Mouse (Mus musculus) forebrain, embryonic 13.5 days (tissue): ENCODE results near the gene Kif15. TPM values are rescaled to one million over a fixed set of nuclear protein-coding genes. Genes with fewer than 3 reads are reported as not detected.
A peak's percentile ranks its signal among the peaks of the same experiment; 100 is the strongest.

Source experiments
- ATAC-seq: fragments of 200-750 bp; cut with Nextera tagmentation; 2 replicates; pipeline ENCODE4 v1.8.0; 2017
- H3K27ac ChIP-seq: fragments of 300-500 bp; sonication (generic); 2 replicates; pipeline ENCODE4 v1.5.1; 2015; ENCODE audit warnings: inconsistent platforms, mild to moderate bottlenecking, moderate library complexity
- H3K27me3 ChIP-seq: fragments of 300-500 bp; sonication (generic); 2 replicates; pipeline ENCODE4 v1.6.1; 2015; ENCODE audit warnings: mild to moderate bottlenecking, inconsistent platforms
- H3K36me3 ChIP-seq: fragments of 300-500 bp; sonication (generic); 2 replicates; pipeline ENCODE4 v1.6.1; 2015; ENCODE audit warnings: mild to moderate bottlenecking, inconsistent platforms; ENCODE audit not compliant: poor library complexity, severe bottlenecking
- H3K4me1 ChIP-seq: fragments of 300-500 bp; sonication (generic); 2 replicates; pipeline ENCODE4 v1.6.1; 2015; ENCODE audit warnings: inconsistent platforms
- H3K4me2 ChIP-seq: fragments of 300-500 bp; sonication (generic); 2 replicates; pipeline ENCODE4 v1.6.1; 2015; ENCODE audit warnings: inconsistent platforms, mild to moderate bottlenecking, moderate library complexity
- H3K4me3 ChIP-seq: fragments of 300-500 bp; sonication (generic); 2 replicates; pipeline ENCODE4 v1.5.1; 2015; ENCODE audit warnings: mild to moderate bottlenecking, inconsistent platforms
- H3K9ac ChIP-seq: fragments of 300-500 bp; sonication (generic); 2 replicates; pipeline ENCODE4 v1.6.1; 2015; ENCODE audit warnings: mild to moderate bottlenecking, inconsistent platforms
- H3K9me3 ChIP-seq: fragments of 300-500 bp; sonication (generic); replicated peaks from 2 replicates; pipeline ENCODE4 v1.6.1; 2016; ENCODE audit warnings: inconsistent platforms
- WGBS: fragments of 180-500 bp; shearing (Covaris S2); methylation state at CpG from one replicate; pipeline ENCODE4 v1.1.7; 2015; 5-methylcytosine and 5-hydroxymethylcytosine counted together
- polyA plus RNA-seq: library from polyadenylated mRNA; unstranded; fragments of >200 nt; fragmentation: Nextera tagmentation; extraction: Ambion mirVana; gene quantifications from 2 replicates; pipeline ENCODE4 v1.2.1, GENCODE M21; 2015

Kif15 gene
- polyA plus RNA-seq: 70.5 and 73.0 TPM in 2 replicates

DNA sequence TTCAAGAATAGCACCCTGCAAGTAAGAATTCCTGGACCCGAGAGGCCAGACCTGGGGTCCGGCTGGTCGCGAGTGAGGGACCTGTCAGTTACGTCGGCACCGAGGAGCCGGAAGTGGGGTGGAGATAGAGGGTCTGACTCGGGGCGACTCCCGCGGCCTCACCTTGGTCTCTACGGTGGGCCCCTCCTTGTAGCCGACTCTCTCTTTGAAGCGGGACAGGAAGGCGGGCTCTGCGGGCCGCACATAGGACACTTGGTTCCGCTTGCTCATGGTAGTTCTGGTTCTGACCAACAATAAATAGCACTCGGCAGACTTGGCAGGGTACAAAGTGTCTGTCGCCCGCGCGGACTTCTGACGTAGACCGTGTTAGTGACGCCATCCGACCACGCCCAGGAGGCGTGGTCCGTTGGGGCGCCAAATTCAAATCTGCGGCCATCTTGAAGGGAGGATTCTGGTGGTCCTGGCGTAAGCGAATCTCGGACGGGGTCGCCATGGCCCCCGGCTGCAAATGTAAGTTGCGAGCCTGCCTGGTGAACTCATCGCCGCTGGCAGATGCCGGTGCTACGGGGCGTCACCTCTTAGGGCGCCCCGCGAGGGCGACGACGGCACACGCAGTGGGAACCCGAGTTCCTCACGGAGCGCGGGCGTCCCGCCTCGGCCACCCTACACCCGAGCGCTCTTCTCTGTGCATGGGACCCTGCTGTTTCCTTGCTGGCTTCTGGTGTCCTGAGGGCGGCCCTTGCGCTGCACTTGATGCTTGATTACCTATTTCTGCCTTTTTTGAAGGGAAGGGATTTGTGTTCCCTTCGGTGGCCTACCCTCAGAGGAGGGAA is at the start of gene Kif15, which contains the start of gene 1110059G10Rik:
TSS of gene Kif15 (plus strand) at position 404 of the 833 bp plus-strand sequence.
TSS of gene 1110059G10Rik (minus strand) at position 358 of the 833 bp plus-strand sequence.
- H3K9me3 ChIP-seq: no peaks in the 10 kb centered on the region
- peak within 1 kb of the TSS; percentile 69 for H3K27ac ChIP-seq
- ATAC-seq: peak; percentile 98
- peak within 1 kb of the TSS; percentile 81 for H3K4me3 ChIP-seq
- H3K4me2 ChIP-seq: peak within 1 kb of the TSS; percentile 81
- H3K4me1 ChIP-seq: peaks cover 29% of the 10 kb centered on the region
- WGBS: under 1% methylated on average over 64 of the region's 64 CpGs
- peaks cover 11% of the 10 kb centered on the region; the same call in 1 of the 2 replicates for H3K36me3 ChIP-seq
- H3K27me3 ChIP-seq: no peaks in the 10 kb centered on the region
- peak within 1 kb of the TSS; percentile 72 for H3K9ac ChIP-seq

DNA sequence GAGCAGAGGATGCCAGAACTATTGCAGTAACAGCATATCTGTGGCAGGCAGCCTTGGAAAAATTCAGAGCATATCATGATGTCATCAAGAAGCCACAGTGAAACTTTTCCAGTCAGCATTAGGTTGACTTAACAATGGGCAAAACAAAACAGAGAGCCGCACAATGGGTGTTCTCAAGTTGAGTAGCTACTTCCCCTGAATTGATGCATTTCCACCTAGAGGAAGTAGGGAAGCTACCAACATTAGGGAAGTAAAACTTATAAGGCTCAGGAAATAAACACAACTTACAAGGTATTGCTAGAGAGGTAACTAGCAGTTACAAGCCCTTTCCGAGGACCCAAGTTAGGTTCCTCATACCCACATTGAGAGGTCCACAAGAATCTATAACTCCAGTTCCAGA is 49.8 kb upstream of the Kif15 start:
- Histone ChIP-seq H3K9ac (no peak overlapping the region), H3K9me3 (0 out of 2 replicates have a peak, but pooled peaks cover under 1% of the 10 kb centered on the region), H3K36me3 (peaks cover 5% of the 10 kb centered on the region; the same call in 1 of the 2 replicates), H3K4me1 (peaks cover 14% of the 10 kb centered on the region; the same call in 1 of the 2 replicates), H3K27me3 (no peaks in the 10 kb centered on the region), H3K4me3 (no peak overlapping the region), H3K4me2 (no peak overlapping the region), H3K27ac (no peak overlapping the region)
- ATAC-seq: no peak
- WGBS: 96% methylated on average over 2 of the region's 2 CpGs

DNA sequence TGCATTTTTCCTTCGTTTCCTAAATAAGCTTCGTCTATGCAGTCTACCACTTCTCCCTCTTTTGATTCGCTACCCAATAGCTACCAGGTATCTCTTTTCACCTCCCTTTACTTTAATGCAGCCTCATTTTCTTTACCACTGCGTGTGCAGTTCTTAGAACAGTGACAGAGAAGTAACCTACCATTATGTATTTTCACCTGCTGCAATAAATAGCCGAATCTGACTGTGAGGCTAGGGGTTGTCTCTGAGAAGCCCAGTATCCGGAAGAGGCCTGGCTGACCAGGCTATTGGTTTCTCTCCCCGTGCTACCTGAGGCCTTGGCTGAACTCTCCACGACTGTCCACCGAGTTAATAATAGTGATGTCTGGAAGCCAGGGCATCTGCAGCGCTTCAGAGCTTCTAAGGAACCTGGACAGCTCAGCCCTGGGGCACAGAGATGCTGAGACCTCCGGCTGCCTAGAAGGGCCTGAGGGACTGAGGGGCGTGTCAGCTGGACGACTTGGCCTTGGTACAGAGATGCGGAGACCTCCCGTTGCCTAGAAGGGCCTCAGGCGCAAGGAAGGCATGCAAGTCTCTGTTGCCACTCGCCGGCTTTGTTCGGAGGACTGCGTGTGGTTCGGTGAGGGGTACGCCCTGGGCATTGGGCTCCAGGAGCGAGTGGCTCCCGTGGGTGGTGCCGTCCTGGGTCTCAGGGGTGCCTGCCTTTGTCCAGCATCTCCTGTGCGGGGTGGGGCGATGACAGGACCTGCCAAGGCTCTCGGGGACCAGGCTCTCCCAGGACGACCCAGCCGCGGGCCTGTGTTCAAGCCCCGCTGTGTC is 47.9 kb upstream of the Kif15 start:
- peaks cover 14% of the 10 kb centered on the region; the same call in 1 of the 2 replicates for H3K4me1 ChIP-seq
- H3K4me2 ChIP-seq: peak overlapping the region; percentile 69
- WGBS: 12% methylated on average over 32 of the region's 32 CpGs
- H3K27me3 ChIP-seq: no peaks in the 10 kb centered on the region
- ATAC-seq: peak; percentile 98
- peaks cover 17% of the 10 kb centered on the region for H3K36me3 ChIP-seq
- no peaks in the 10 kb centered on the region for H3K9me3 ChIP-seq
- H3K4me3 ChIP-seq: peak overlapping the region; percentile 51
- H3K27ac ChIP-seq: 0 out of 2 replicates have a peak overlapping the region, but pooled peaks have one; percentile 48
- peak overlapping the region; percentile 75 for H3K9ac ChIP-seq

DNA sequence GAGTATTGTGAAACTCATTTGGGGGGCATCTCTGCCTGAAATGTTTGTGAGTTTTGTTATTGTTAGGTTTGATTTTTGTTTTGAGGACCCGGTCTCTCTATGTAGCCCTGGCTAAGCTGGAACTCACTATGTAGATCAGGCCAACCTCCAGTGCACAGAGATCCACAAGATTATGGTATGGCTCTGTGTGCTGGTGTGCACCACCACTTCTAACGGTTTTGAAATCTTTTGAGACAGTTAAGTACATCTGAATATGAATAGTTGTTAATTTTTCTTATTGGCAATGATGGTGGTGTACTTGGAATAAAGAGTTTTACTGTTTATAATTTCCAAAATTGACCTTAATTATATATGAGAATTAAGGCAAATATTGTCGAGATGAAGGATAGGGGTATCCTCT is 28.4 kb upstream of the Kif15 start:
- Histone ChIP-seq H3K4me1 (peaks cover 6% of the 10 kb centered on the region), H3K27ac (no peak overlapping the region), H3K27me3 (0 out of 2 replicates have a peak, but pooled peaks cover 2% of the 10 kb centered on the region), H3K9ac (peak overlapping the region; percentile 97; the same call in 1 of the 2 replicates), H3K36me3 (peaks cover 27% of the 10 kb centered on the region), H3K4me3 (peak overlapping the region; percentile 87), H3K4me2 (peak overlapping the region; percentile 63), H3K9me3 (no peaks in the 10 kb centered on the region)
- 19% methylated on average over 3 of the region's 3 CpGs for WGBS
- peak; percentile 57 for ATAC-seq

DNA sequence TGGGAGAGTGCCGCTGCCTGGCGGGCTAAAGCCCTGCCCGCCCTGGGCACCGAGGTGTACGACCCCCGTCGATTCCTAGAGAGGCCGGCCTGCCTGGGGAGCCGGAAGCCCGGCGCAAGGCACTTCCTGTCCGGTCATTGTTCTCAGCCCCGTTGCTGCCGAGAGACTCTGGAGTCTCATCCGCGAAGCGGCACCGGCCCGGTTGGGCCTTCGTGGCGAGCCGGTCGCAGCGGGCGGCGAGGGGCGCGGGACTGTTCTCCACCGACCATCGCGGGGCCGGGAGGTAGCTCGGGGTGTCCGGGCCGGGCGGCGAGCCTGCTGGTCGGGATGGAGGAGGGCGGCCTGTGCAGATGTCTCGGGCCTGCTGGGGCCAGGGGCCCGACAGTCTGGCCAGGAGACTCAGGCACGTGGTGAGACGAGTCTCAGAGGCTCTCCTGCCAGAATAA is 27.9 kb upstream of the Kif15 start, which contains the start of gene Zfp105:
TSS of gene Zfp105 (plus strand) at position 137 of the 446 bp plus-strand sequence.
- H3K9ac ChIP-seq: peak within 1 kb of the TSS; percentile 97
- peak within 1 kb of the TSS; percentile 87 for H3K4me3 ChIP-seq
- peaks cover 32% of the 10 kb centered on the region for H3K36me3 ChIP-seq
- peak; percentile 99 for ATAC-seq
- WGBS: under 1% methylated on average over 42 of the region's 43 CpGs
- H3K4me2 ChIP-seq: peak within 1 kb of the TSS; percentile 63
- 0 out of 2 replicates have a peak, but pooled peaks cover 2% of the 10 kb centered on the region for H3K27me3 ChIP-seq
- H3K4me1 ChIP-seq: peaks cover 6% of the 10 kb centered on the region
- no peaks in the 10 kb centered on the region for H3K9me3 ChIP-seq
- peak within 1 kb of the TSS; percentile 74 for H3K27ac ChIP-seq

DNA sequence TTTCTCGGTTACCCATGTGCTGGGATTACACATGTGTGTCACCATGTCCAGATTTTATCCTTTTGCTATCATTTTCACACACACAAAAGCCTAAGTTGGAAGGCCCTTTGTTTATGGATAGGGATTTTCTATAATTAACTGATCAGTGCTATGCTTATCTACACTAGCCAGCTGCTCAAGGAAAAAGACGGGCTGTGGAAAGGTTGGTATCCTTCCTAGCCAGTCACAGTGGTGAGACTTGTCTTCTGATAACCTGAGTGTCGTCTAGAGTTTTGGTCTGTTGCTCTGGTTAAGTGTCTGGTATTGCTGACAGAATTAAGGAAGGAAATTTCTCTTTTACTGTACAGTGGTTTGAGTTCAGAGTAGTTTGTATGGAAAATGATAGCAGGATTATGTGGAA is 21.9 kb upstream of the Kif15 start:
- 95% methylated on average over 3 of the region's 3 CpGs for whole genome bisulfite sequencing
- peaks cover under 1% of the 10 kb centered on the region for H3K4me1 ChIP-seq
- ATAC-seq: no peak
- no peak overlapping the region for H3K4me3 ChIP-seq
- H3K9ac ChIP-seq: no peak overlapping the region
- peaks cover 80% of the 10 kb centered on the region for H3K36me3 ChIP-seq
- H3K4me2 ChIP-seq: no peak overlapping the region
- H3K27me3 ChIP-seq: no peaks in the 10 kb centered on the region
- no peaks in the 10 kb centered on the region for H3K9me3 ChIP-seq
- H3K27ac ChIP-seq: no peak overlapping the region

DNA sequence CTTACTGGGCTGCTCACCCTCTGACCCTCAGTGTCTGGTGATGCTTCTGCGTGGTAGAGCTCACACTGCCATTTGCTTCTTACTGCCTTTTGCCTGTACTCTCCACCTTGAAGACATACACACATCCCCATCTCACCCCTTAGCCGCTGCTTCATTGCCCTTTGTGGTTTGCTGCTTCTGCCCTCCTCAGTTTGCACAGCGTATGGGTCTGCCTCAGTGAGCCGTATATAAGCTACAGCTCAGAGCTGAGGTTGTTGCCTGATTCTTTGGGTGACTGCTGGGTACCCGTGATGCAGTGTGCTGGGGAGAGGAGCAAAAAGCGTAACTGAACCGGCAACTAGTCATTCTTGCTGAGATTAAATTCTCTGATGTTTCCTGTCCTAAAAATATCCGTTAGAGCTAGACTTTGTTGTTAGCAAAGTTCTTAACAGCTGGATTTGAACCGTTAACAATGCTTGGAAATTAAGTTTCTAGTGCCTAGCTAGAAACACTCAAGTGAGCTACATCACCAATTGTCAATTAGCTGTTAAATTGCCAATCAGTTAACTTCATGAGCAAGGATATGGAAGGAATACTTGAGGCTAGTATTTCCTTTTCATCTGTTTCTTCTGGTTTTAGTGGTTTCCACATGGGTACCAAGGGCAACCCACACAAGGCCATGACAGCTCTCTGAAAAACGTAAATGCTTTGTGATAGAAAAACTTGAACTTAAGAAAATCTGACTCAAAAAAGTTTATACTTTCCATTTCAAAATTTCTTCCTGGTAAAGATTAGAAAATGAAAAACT is 47.8 kb downstream of the Kif15 start:
- WGBS: 94% methylated on average over 10 of the region's 10 CpGs
- ATAC-seq: no peak
- no peaks in the 10 kb centered on the region for H3K9me3 ChIP-seq
- H3K27ac ChIP-seq: no peak overlapping the region
- no peak overlapping the region for H3K4me2 ChIP-seq
- no peak overlapping the region for H3K9ac ChIP-seq
- H3K4me3 ChIP-seq: no peak overlapping the region
- H3K4me1 ChIP-seq: no peaks in the 10 kb centered on the region
- peaks cover 77% of the 10 kb centered on the region for H3K36me3 ChIP-seq
- H3K27me3 ChIP-seq: no peaks in the 10 kb centered on the region

DNA sequence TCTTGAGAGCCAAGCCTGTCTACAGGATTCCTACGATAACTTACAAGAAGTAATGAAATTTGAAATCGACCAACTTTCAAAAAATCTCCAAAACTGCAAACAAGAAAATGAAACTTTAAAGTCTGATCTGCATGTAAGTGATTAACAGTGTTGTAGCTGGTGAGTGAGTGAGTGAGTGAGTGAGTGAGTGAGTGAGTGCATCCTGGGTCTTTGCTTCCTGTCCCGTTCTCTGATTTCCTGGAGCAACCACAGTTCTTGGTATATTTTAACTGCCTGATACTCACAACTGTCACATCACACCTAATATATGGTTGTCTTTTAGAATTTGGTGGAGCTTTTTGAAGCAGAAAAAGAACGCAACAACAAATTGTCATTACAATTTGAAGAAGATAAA is 48.3 kb downstream of the Kif15 start:
- no peak overlapping the region for H3K4me3 ChIP-seq
- no peak overlapping the region for H3K4me2 ChIP-seq
- peaks cover 79% of the 10 kb centered on the region for H3K36me3 ChIP-seq
- no peak overlapping the region for H3K9ac ChIP-seq
- no peak for ATAC-seq
- no peaks in the 10 kb centered on the region for H3K9me3 ChIP-seq
- H3K27me3 ChIP-seq: no peaks in the 10 kb centered on the region
- 95% methylated on average over 4 of the region's 4 CpGs for WGBS
- H3K27ac ChIP-seq: no peak overlapping the region
- no peaks in the 10 kb centered on the region for H3K4me1 ChIP-seq

DNA sequence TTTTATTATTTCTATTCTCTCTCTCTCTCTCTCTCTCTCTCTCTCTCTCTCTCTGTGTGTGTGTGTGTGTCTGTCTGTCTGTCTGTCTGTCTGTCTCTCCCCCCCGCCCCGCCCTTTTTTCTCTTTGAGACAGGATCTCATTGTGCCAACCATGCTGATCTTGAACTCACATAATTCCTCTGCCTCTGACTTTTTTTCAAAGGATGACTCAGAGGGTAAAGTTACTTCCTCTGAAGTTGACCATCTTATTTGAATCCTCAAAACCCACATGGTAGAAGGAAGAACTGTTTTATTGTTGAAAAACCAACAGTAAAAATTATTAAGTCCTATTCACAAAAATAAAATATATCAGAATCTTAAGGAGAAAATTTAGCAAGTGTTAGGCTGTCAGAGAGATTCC is 53.9 kb downstream of the Kif15 start:
- no peak overlapping the region for H3K4me3 ChIP-seq
- no peaks in the 10 kb centered on the region for H3K9me3 ChIP-seq
- peaks cover 86% of the 10 kb centered on the region for H3K36me3 ChIP-seq
- no peak overlapping the region for H3K4me2 ChIP-seq
- no peak for ATAC-seq
- 100% methylated on average over 2 of the region's 2 CpGs for WGBS
- H3K4me1 ChIP-seq: no peaks in the 10 kb centered on the region
- no peaks in the 10 kb centered on the region for H3K27me3 ChIP-seq
- H3K9ac ChIP-seq: no peak overlapping the region
- no peak overlapping the region for H3K27ac ChIP-seq

DNA sequence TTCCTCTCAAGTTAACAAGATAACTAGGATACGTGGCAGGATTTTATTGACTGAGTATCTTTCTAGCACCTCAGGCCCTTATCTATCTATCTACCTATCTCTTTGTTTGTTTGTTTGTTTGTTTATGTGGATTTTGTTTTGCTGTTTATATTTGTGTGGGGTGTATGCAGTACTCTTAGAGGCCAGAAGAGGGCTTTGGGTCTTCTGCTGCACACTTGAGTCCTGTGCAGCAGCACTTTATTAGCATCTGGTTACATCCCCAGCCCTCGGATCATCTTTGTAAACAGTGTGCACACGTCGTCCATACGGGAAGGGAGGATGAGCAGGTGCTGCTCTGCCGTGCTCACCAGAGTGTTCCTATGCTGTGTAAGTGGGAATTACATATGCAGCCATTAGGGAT is 55.2 kb downstream of the Kif15 start:
- Histone ChIP-seq H3K27ac (no peak overlapping the region), H3K36me3 (peaks cover 87% of the 10 kb centered on the region), H3K9ac (no peak overlapping the region), H3K4me1 (no peaks in the 10 kb centered on the region), H3K9me3 (no peaks in the 10 kb centered on the region), H3K4me3 (no peak overlapping the region), H3K4me2 (no peak overlapping the region), H3K27me3 (no peaks in the 10 kb centered on the region)
- no peak for ATAC-seq
- WGBS: 88% methylated on average over 6 of the region's 6 CpGs

DNA sequence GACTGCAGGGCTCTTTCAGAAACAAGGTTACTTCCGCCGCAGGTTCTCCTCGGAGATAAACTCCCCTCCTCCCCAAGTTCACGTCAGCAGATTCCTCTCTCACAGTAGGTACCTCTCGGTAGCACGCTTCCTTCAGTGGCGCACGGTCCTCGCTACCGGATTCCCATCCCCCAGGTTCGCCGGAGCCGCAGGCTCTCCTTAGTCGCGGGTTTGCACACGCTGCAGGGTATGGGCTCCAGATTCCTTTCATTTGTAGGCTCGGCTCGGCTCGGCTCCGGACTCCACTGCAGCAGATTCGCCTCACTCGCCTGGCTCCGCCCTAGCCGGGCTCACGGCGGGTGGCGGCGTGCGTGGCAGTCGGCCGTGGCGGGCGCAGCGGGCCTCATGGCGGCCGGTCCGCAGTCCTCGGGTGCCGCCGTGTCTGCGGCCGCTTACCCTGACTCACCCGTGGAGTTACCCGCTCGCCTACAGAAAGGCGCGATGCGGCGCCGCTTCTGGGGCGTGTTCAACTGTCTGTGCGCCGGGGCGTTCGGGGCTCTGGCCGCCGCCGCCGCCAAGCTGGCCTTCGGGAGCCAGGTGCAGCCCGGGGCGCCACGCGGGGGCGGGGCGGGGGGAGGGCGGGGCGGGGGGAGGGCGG is 70.3 kb downstream of the Kif15 start, which contains the start of gene Tmem42:
TSS of gene Tmem42 (plus strand) at position 332 of the 637 bp plus-strand sequence.
- Histone ChIP-seq H3K36me3 (peaks cover 19% of the 10 kb centered on the region), H3K27me3 (no peaks in the 10 kb centered on the region), H3K4me3 (peak within 1 kb of the TSS; percentile 54), H3K9ac (peak within 1 kb of the TSS; percentile 82), H3K27ac (peak within 1 kb of the TSS; percentile 88), H3K4me1 (peaks cover 23% of the 10 kb centered on the region), H3K9me3 (no peaks in the 10 kb centered on the region), H3K4me2 (peak within 1 kb of the TSS; percentile 74)
- under 1% methylated on average over 42 of the region's 69 CpGs for WGBS
- ATAC-seq: peak; percentile 97
